In genomic region chr5:36797291-36797690, GRCm38 (mm10) we compare ENCODE assay signal across 8 mouse cellular contexts. TPM values are rescaled to one million over a fixed set of nuclear protein-coding genes. Genes with fewer than 3 reads are reported as not detected.
DNase-seq lines count a peak whose midpoint lies in the region; ATAC-seq lines count a peak whose summit lies in the region.

No protein-coding gene starts in this region.

- H3K36me3 ChIP-seq in megakaryocyte, embryonic 14.5 days (replicated peaks; ENCODE audit: low read length) = peaks cover 24% of the 10 kb centered on the region
- H3K36me3 ChIP-seq in embryonic facial prominence, embryonic 15.5 days = peaks cover 16% of the 10 kb centered on the region; the same call in 1 of the 2 replicates
- peaks cover 23% of the 10 kb centered on the region for H3K36me3 ChIP-seq in limb, embryonic 10.5 days
- H3K36me3 ChIP-seq in splenic B cell, adult 2 months (ENCODE audit: control insufficient read depth, insufficient read depth, low read length, poor library complexity, severe bottlenecking) = no peaks in the 10 kb centered on the region

- no peak overlapping the region for H3K9ac ChIP-seq in embryonic facial prominence, embryonic 15.5 days

- H3K9me3 ChIP-seq in megakaryocyte, embryonic 14.5 days = no peaks in the 10 kb centered on the region
- H3K9me3 ChIP-seq in embryonic facial prominence, embryonic 15.5 days (replicated peaks) = no peaks in the 10 kb centered on the region
- no peaks in the 10 kb centered on the region for H3K9me3 ChIP-seq in limb, embryonic 10.5 days (replicated peaks)

- H3K27me3 ChIP-seq in megakaryocyte, embryonic 14.5 days (replicated peaks) = peaks cover 16% of the 10 kb centered on the region
- 0 out of 2 replicates have a peak, but pooled peaks cover 4% of the 10 kb centered on the region for H3K27me3 ChIP-seq in embryonic facial prominence, embryonic 15.5 days
- H3K27me3 ChIP-seq in limb, embryonic 10.5 days (ENCODE audit: low read depth, poor library complexity, severe bottlenecking) = peaks cover 5% of the 10 kb centered on the region; the same call in 1 of the 2 replicates
- H3K27me3 ChIP-seq in splenic B cell, adult 2 months (ENCODE audit: control insufficient read depth, insufficient read depth, low read length, poor library complexity, severe bottlenecking) = no peaks in the 10 kb centered on the region

- ATAC-seq in megakaryocyte, adult 5-6 weeks (ENCODE audit: poor library complexity, severe bottlenecking) = no peak
- no peak for ATAC-seq in embryonic facial prominence, embryonic 15.5 days (ENCODE audit: insufficient number of reproducible peaks, low FRiP score, low TSS enrichment, low read depth)
- no peak for ATAC-seq in inflammation-experienced regulatory T-cells, adult 6 months

- H3K4me1 ChIP-seq in megakaryocyte, embryonic 14.5 days = peaks cover 34% of the 10 kb centered on the region
- H3K4me1 ChIP-seq in embryonic facial prominence, embryonic 15.5 days = peaks cover 12% of the 10 kb centered on the region
- H3K4me1 ChIP-seq in limb, embryonic 10.5 days = peaks cover 7% of the 10 kb centered on the region; the same call in 1 of the 2 replicates

- 34% methylated on average over 8 of the region's 8 CpGs for WGBS in embryonic facial prominence, embryonic 15.5 days
- 58% methylated on average over 8 of the region's 8 CpGs for WGBS in limb, embryonic 10.5 days

- peak overlapping the region; percentile 86 for H3K27ac ChIP-seq in embryonic facial prominence, embryonic 15.5 days (replicated peaks)
- H3K27ac ChIP-seq in limb, embryonic 10.5 days = no peak overlapping the region

- peak overlapping the region; percentile 95 for H3K4me3 ChIP-seq in megakaryocyte, embryonic 14.5 days (replicated peaks)
- H3K4me3 ChIP-seq in embryonic facial prominence, embryonic 15.5 days (replicated peaks) = peak overlapping the region; percentile 67
- H3K4me3 ChIP-seq in limb, embryonic 10.5 days = peak overlapping the region; percentile 83

- H3K4me2 ChIP-seq in embryonic facial prominence, embryonic 15.5 days (replicated peaks) = peak overlapping the region; percentile 71

- DNase-seq in limb, embryonic 10.5 days (ENCODE audit: low spot score) = no peak
- DNase-seq in splenic B cell, adult 2 months (ENCODE audit: low read depth, low spot score) = peak; percentile 13
- DNase-seq in cerebellum, postnatal 4 days (ENCODE audit: low spot score in 2 of 2) = no peak
- DNase-seq in right cerebral cortex, postnatal 36 days (ENCODE audit: low spot score in 2 of 2) = no peak

RNA-seq across cellular contexts. Expression of gene Mrfap1, which starts 0.7 kb away (rescaled TPM):
- 15.3 and 78.1 TPM in 2 replicates for polyA plus RNA-seq in megakaryocyte, embryonic 14.5 days (2012; ENCODE audit: insufficient read depth, low replicate concordance)
- total RNA-seq in megakaryocyte, adult 5-6 weeks (2015) = 194 and 201 TPM in 2 replicates
- total RNA-seq in megakaryocyte, adult 5-6 weeks (2017) = 227 and 275 TPM in 2 replicates
- polyA plus RNA-seq in embryonic facial prominence, embryonic 15.5 days (2015; fragmentation: Nextera tagmentation; extraction: Ambion mirVana) = 531 and 564 TPM in 2 replicates
- 517 and 533 TPM in 2 replicates for polyA plus RNA-seq in limb, embryonic 10.5 days (2016; fragmentation: Nextera tagmentation; extraction: Ambion mirVana)
- 10 to 100 TPM; 78.5 to 96.4 (median 94.8) TPM for polyA plus RNA-seq in inflammation-experienced regulatory T-cells, adult 6 months (2017; shearing (Covaris generic))

RNA-seq across cellular contexts. Expression of gene Man2b2, which starts 33.2 kb away (rescaled TPM):
- polyA plus RNA-seq in megakaryocyte, embryonic 14.5 days (2012; ENCODE audit: insufficient read depth, low replicate concordance) = 66.2 and 73.5 TPM in 2 replicates
- total RNA-seq in megakaryocyte, adult 5-6 weeks (2015) = 29.5 and 42.3 TPM in 2 replicates
- total RNA-seq in megakaryocyte, adult 5-6 weeks (2017) = 19.7 and 23.9 TPM in 2 replicates
- polyA plus RNA-seq in embryonic facial prominence, embryonic 15.5 days (2015; fragmentation: Nextera tagmentation; extraction: Ambion mirVana) = 22.1 and 24.9 TPM in 2 replicates
- 6.2 and 7.6 TPM in 2 replicates for polyA plus RNA-seq in limb, embryonic 10.5 days (2016; fragmentation: Nextera tagmentation; extraction: Ambion mirVana)
- 10 to 100 TPM; 20.7 to 27.4 (median 23.2) TPM for polyA plus RNA-seq in inflammation-experienced regulatory T-cells, adult 6 months (2017; shearing (Covaris generic))

RNA-seq across cellular contexts. Expression of gene Bloc1s4, which starts 48.8 kb away (rescaled TPM):
- polyA plus RNA-seq in megakaryocyte, embryonic 14.5 days (2012; ENCODE audit: insufficient read depth, low replicate concordance) = 27.2 and 43.7 TPM in 2 replicates
- 11.4 and 14.9 TPM in 2 replicates for total RNA-seq in megakaryocyte, adult 5-6 weeks (2015)
- 12.2 and 13.2 TPM in 2 replicates for total RNA-seq in megakaryocyte, adult 5-6 weeks (2017)
- polyA plus RNA-seq in embryonic facial prominence, embryonic 15.5 days (2015; fragmentation: Nextera tagmentation; extraction: Ambion mirVana) = 31.2 and 34.1 TPM in 2 replicates
- polyA plus RNA-seq in limb, embryonic 10.5 days (2016; fragmentation: Nextera tagmentation; extraction: Ambion mirVana) = 23.7 and 25.5 TPM in 2 replicates
- polyA plus RNA-seq in inflammation-experienced regulatory T-cells, adult 6 months (2017; shearing (Covaris generic)) = 1 to 10 TPM; 1.0 to 1.9 (median 1.1) TPM
